Mouse (Mus musculus) spleen, adult 2 months (tissue): ENCODE results near the gene Tsc1. TPM values are rescaled to one million over a fixed set of nuclear protein-coding genes. Genes with fewer than 3 reads are reported as not detected.

Experiments used
- DNase-seq, 2 experiments: peaks; one replicate each; pipeline versions ENCODE4 v3.0.0 to v3.0.0-alpha.2; 2012 to 2021; ENCODE audit warnings: low spot score in 2 of 2, low read depth in 1 of 2
- H3K27ac ChIP-seq: fragments of 200-500 bp; 2 replicates; pipeline ENCODE4 v1.5.1; 2012; ENCODE audit warnings: low read length, inconsistent platforms; ENCODE audit not compliant: insufficient read depth
- H3K27me3 ChIP-seq: fragments of 200-500 bp; 2 replicates; pipeline ENCODE4 v1.6.1; 2012; ENCODE audit warnings: mild to moderate bottlenecking, moderate library complexity, low read length, inconsistent platforms; ENCODE audit not compliant: control insufficient read depth, insufficient read depth
- H3K36me3 ChIP-seq: fragments of 200-500 bp; 2 replicates; pipeline ENCODE4 v1.6.1; 2012; ENCODE audit warnings: mild to moderate bottlenecking, low read length, inconsistent platforms; ENCODE audit not compliant: control insufficient read depth, insufficient read depth
- H3K4me1 ChIP-seq: fragments of 200-500 bp; 2 replicates; pipeline ENCODE4 v1.6.1; 2011; ENCODE audit warnings: inconsistent platforms; ENCODE audit not compliant: control insufficient read depth, insufficient read depth, insufficient read length
- H3K4me3 ChIP-seq: fragments of 200-500 bp; 2 replicates; pipeline ENCODE4 v1.5.1; 2011; ENCODE audit warnings: mild to moderate bottlenecking, inconsistent platforms; ENCODE audit not compliant: insufficient read depth, insufficient read length; ENCODE audit errors: extremely low read depth
- CTCF ChIP-seq: fragments of 200-500 bp; IDR thresholded peaks from 2 replicates; pipeline ENCODE4 v1.5.1; 2011; ENCODE audit warnings: mild to moderate bottlenecking, inconsistent platforms; ENCODE audit not compliant: insufficient read depth, insufficient read length, insufficient replicate concordance; ENCODE audit errors: extremely low read depth
- POLR2A ChIP-seq: fragments of 200-500 bp; IDR thresholded peaks from 2 replicates; pipeline ENCODE4 v1.6.1; 2011; ENCODE audit warnings: low read depth, low read length, inconsistent platforms
- WGBS: fragments of 180-500 bp; shearing (Covaris S2); methylation state at CpG from one replicate; pipeline ENCODE4 v1.1.7; 2018; 5-methylcytosine and 5-hydroxymethylcytosine counted together
- polyA plus RNA-seq: library from polyadenylated mRNA; depleted of rRNA; stranded (reverse); fragments of >200 nt; gene quantifications from 2 replicates; pipeline ENCODE4 v1.2.3, GENCODE M21; 2012; rRNA removed

The Tsc1 gene
- 12.1 and 12.5 TPM in 2 replicates for polyA plus RNA-seq

GRCm38 (mm10) chr2:28640461-28641424, at the start of gene Tsc1:
Gene Tsc1 (plus strand): TSS chr2:28641228.
- no peaks in the 10 kb centered on the region for H3K36me3 ChIP-seq
- peak within 1 kb of the TSS; percentile 82 for H3K4me3 ChIP-seq
- 3% methylated on average over 47 of the region's 47 CpGs for WGBS
- H3K27ac ChIP-seq, result peak within 1 kb of the TSS; percentile 80
- H3K4me1 ChIP-seq, result peaks cover 4% of the 10 kb centered on the region; the same call in 1 of the 2 replicates
- DNase-seq, result peak; percentile 94 to 96
- no peaks in the 10 kb centered on the region for H3K27me3 ChIP-seq
- no peak for TF ChIP-seq CTCF
- peak; percentile 70 for TF ChIP-seq POLR2A

- H3K27me3 ChIP-seq, result no peaks in the 10 kb centered on the region
- no peaks in the 10 kb centered on the region for H3K36me3 ChIP-seq
- DNase-seq, result no peak
- no peak overlapping the region for H3K27ac ChIP-seq
- WGBS, result 20% methylated on average over 2 of the region's 2 CpGs
- no peaks in the 10 kb centered on the region for H3K4me1 ChIP-seq
- no peak overlapping the region for H3K4me3 ChIP-seq
- TF ChIP-seq CTCF (no peak), POLR2A (no peak)
Observed at GRCm38 (mm10) chr2:28591479-28591878, 49.5 kb upstream of the Tsc1 start.

- WGBS, result 9% methylated on average over 15 of the region's 15 CpGs
- no peak for TF ChIP-seq POLR2A
- TF ChIP-seq CTCF, result peak; percentile 90; the same call in 1 of the 2 replicates
- Histone ChIP-seq H3K36me3 (no peaks in the 10 kb centered on the region), H3K27ac (no peak overlapping the region), H3K27me3 (no peaks in the 10 kb centered on the region), H3K4me3 (no peak overlapping the region), H3K4me1 (no peaks in the 10 kb centered on the region)
- peak; percentile 35 to 70 for DNase-seq
Observed at GRCm38 (mm10) chr2:28592809-28593208, 48.2 kb upstream of the Tsc1 start.

GRCm38 (mm10) chr2:28596021-28596420, 45.0 kb upstream of the Tsc1 start:
- no peak for DNase-seq
- H3K4me3 ChIP-seq, result no peak overlapping the region
- H3K4me1 ChIP-seq, result peaks cover 4% of the 10 kb centered on the region; the same call in 1 of the 2 replicates
- TF ChIP-seq POLR2A (no peak), CTCF (no peak)
- H3K36me3 ChIP-seq, result no peaks in the 10 kb centered on the region
- WGBS, result 80% methylated on average over 7 of the region's 7 CpGs
- no peak overlapping the region for H3K27ac ChIP-seq
- H3K27me3 ChIP-seq, result no peaks in the 10 kb centered on the region

- DNase-seq, result no peak
- Histone ChIP-seq H3K27ac (no peak overlapping the region), H3K36me3 (no peaks in the 10 kb centered on the region), H3K4me3 (no peak overlapping the region), H3K27me3 (no peaks in the 10 kb centered on the region), H3K4me1 (peaks cover 4% of the 10 kb centered on the region; the same call in 1 of the 2 replicates)
- WGBS, result 87% methylated on average over 7 of the region's 7 CpGs
- no peak for TF ChIP-seq CTCF
- TF ChIP-seq POLR2A, result no peak
Observed at GRCm38 (mm10) chr2:28596998-28597397, 44.0 kb upstream of the Tsc1 start.

GRCm38 (mm10) chr2:28597733-28598547, 43.1 kb upstream of the Tsc1 start:
- DNase-seq, result no peak
- H3K4me1 ChIP-seq, result peaks cover 4% of the 10 kb centered on the region; the same call in 1 of the 2 replicates
- TF ChIP-seq CTCF, result no peak
- no peak for TF ChIP-seq POLR2A
- no peak overlapping the region for H3K27ac ChIP-seq
- H3K4me3 ChIP-seq, result no peak overlapping the region
- WGBS, result 48% methylated on average over 7 of the region's 7 CpGs
- no peaks in the 10 kb centered on the region for H3K27me3 ChIP-seq
- no peaks in the 10 kb centered on the region for H3K36me3 ChIP-seq
